Mouse (Mus musculus) lung, adult 2 months (tissue): ENCODE results near the gene Gm11273. TPM values are rescaled to one million over a fixed set of nuclear protein-coding genes. Genes with fewer than 3 reads are reported as not detected.
"Not testable (repeated sequence)": the region's sequence is repeated elsewhere in the genome, so short reads cannot be mapped to it uniquely, and the experiment has no call there.

Experiments used
- DNase-seq: peaks from one replicate; pipeline ENCODE4 v3.0.0; 2022
- H3K4me1 ChIP-seq: fragments of 200-500 bp; 2 replicates; pipeline ENCODE4 v1.6.1; 2011; ENCODE audit warnings: low read length; ENCODE audit not compliant: control insufficient read depth, insufficient read depth
- H3K4me3 ChIP-seq: fragments of 200-500 bp; replicated peaks from 2 replicates; pipeline ENCODE3; 2011; ENCODE audit warnings: low read depth, mild to moderate bottlenecking, control low read depth, low read length; ENCODE audit errors: extremely low read depth
- CTCF ChIP-seq: fragments of 200-500 bp; IDR thresholded peaks from 2 replicates; pipeline ENCODE4 v1.5.1; 2011; ENCODE audit warnings: mild to moderate bottlenecking, low read length, control low read depth; ENCODE audit not compliant: insufficient read depth
- POLR2A ChIP-seq: fragments of 200-500 bp; IDR thresholded peaks from 2 replicates; pipeline ENCODE4 v1.6.1; 2011; ENCODE audit warnings: low read depth, mild to moderate bottlenecking, control low read depth, low read length, borderline replicate concordance; ENCODE audit errors: extremely low read depth
- whole genome bisulfite sequencing: fragments of 180-500 bp; shearing (Covaris S2); methylation state at CpG from one replicate; pipeline ENCODE4 v1.1.7; 2018; 5-methylcytosine and 5-hydroxymethylcytosine counted together
- polyA plus RNA-seq: library from polyadenylated mRNA; depleted of rRNA; stranded (reverse); fragments of >200 nt; gene quantifications from 2 replicates; pipeline ENCODE4 v1.2.3, GENCODE M21; 2012; rRNA removed

Gene Gm11273
- polyA plus RNA-seq = 3.0 and 5.0 TPM in 2 replicates

DNA sequence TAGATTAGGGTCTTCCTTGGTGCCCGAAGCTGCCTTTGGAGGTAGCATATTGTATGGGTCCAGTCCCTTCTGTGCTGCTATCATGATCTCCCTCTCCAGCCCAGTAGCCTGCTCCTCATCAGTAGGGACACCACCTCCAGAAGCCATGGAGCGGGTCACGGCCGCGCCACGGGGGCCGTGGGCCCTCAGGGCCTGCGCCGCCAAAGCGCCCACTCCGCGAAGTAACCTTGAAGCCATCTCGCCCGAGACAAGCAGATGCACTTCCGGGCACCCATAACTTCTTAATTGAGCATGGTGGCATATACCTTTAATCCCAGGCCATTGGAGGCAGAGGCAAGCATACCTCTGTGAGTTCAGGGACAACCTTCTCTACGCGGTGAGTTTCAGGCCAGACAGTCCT, at the start of gene Gm11273:
TSS of gene Gm11273 (minus strand) at position 237 of the 400 bp plus-strand sequence.
- not testable (repeated sequence) for H3K4me3 ChIP-seq, DNase-seq, H3K4me1 ChIP-seq
- WGBS = 92% methylated on average over 17 of the region's 17 CpGs

DNA sequence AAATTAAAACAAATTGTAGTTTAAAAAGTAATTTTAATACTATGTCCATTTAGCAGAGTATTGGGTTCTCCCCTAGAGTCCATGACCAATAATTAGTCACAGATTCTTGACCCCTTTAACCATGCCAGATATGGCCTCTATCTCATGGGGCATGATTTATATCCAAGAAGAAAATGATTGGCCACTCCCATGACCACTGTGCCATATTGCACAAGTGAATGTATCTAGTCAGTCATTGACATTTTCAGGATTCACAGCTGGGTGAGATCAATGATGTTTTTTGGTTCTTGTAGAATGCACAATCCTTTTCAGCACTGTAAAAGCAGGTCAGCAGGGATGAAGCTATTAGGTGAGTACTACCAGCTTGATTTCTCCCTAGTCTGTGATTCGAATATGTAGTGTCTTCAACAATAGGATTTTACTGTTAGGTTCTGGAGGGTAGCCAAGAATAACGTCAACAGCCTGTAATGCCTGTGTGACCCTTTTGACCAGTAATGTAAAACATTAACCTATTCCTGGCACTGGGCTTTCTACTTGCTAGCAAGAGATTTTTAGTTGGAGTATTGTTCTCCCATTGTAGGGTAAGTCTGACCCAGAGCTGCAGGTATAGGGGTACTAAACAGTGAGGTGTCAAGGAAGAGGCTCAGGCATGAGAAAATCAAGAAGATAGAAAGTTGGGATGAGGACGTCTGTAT, 49.3 kb upstream of the Gm11273 start:
- H3K4me1 ChIP-seq = no peaks in the 10 kb centered on the region
- DNase-seq = no peak
- H3K4me3 ChIP-seq = no peak overlapping the region
- TF ChIP-seq POLR2A = no peak
- TF ChIP-seq CTCF = no peak
- 36% methylated on average over 3 of the region's 3 CpGs for WGBS

DNA sequence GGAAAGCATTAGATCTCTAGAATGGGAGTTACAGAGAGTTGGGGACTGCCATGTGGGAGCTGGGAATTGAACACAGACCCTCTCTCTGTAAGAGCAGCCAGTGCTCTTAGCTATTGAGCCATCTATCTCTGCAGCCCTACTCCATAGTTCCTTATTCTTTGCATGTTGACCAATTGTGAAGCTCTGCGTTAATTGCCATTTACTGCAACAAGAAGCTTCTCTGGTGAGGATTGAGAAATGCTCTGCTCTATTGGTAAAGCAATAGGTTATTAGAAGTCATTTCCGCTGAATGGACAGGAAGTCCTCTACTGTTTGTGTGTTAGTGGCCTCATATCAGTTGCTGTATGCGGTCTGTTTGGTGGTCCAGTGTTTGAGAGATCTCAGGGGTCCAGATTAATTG, 48.3 kb upstream of the Gm11273 start:
- WGBS = 90% methylated on average over 3 of the region's 3 CpGs
- Histone ChIP-seq H3K4me1 (no peaks in the 10 kb centered on the region), H3K4me3 (no peak overlapping the region)
- TF ChIP-seq CTCF (no peak), POLR2A (no peak)
- DNase-seq = no peak

DNA sequence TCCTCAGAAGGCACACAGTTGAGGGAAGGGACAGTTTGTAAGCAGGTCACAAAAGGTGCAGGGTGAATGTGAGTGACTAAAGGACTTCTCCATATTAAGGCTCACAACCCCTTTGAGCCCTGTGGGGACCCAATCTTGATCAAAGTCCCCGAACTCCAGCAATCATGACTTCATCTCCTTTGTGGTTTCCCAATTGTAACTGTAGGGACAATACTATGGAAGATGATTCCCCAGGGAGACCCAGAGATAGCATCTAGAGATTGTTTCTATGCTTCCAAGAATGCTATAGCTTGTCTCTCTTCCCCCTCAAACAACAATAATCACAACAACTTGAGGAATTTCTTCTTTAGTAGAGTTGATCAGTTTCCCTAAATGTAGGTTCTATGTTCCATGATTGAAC, 41.5 kb upstream of the Gm11273 start, which contains the start of gene Olfr1366:
TSS of gene Olfr1366 (minus strand) at position 101 of the 400 bp plus-strand sequence.
- TF ChIP-seq POLR2A (no peak), CTCF (no peak)
- WGBS = 65% methylated on average over 1 of the region's 1 CpGs
- H3K4me3 ChIP-seq = no peak within 1 kb of the TSS

DNA sequence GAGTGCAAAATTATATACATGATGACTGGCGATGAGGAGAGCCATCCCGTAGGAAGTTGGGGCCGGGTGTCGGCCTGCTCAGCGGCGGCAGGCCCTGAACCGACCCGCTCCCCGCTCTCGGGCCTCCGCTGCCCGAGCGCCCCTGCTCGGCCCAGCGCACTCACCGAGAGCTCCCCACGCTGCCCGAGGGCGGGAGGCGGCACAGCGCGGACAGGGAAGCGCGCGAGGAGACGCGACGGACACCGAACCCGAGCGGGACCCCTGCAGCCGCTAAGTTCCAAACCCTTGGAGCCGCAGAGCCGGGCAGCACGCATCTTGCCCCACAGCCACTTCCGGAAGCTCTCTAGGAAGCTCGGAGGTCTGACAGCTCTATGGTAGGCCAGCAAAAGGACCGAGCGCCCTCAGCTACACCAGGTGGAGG, 29.6 kb upstream of the Gm11273 start, which contains the start of gene Zkscan8:
TSS of gene Zkscan8 (minus strand) at position 340 of the 421 bp plus-strand sequence.
- Histone ChIP-seq H3K4me3 (peak within 1 kb of the TSS; percentile 92), H3K4me1 (peaks cover 2% of the 10 kb centered on the region; the same call in 1 of the 2 replicates)
- WGBS = under 1% methylated on average over 39 of the region's 39 CpGs
- peak; percentile 66; the same call in 1 of the 2 replicates for TF ChIP-seq POLR2A
- no peak for TF ChIP-seq CTCF
- peak; percentile 88 for DNase-seq

More for the DNA sequence above, 41.5 kb upstream of the Gm11273 start, which contains the start of gene Olfr1366:
- no peaks in the 10 kb centered on the region for H3K4me1 ChIP-seq
- DNase-seq = no peak

DNA sequence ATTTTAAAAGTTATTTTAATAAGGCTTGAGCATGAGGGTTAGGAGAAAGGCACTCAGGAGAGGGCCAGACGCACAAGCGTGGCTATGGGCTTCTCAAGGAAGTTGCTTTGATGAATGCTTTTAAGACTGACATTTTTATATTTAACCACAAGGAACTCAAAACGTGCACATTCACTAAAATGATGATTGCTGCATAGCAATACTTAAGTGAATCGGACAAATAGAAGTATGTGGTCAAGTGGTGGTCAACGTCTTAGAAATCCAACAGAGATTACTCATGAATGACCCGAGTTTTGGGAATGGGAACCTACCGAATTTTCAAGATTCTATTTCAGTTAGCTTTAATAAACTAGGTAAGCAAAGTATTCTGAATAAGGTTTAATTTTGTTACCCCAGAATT, 28.9 kb upstream of the Gm11273 start:
- H3K4me1 ChIP-seq = peaks cover 2% of the 10 kb centered on the region; the same call in 1 of the 2 replicates
- H3K4me3 ChIP-seq = peak overlapping the region; percentile 27
- no peak for TF ChIP-seq POLR2A
- no peak for TF ChIP-seq CTCF
- no peak for DNase-seq
- 34% methylated on average over 7 of the region's 7 CpGs for WGBS

DNA sequence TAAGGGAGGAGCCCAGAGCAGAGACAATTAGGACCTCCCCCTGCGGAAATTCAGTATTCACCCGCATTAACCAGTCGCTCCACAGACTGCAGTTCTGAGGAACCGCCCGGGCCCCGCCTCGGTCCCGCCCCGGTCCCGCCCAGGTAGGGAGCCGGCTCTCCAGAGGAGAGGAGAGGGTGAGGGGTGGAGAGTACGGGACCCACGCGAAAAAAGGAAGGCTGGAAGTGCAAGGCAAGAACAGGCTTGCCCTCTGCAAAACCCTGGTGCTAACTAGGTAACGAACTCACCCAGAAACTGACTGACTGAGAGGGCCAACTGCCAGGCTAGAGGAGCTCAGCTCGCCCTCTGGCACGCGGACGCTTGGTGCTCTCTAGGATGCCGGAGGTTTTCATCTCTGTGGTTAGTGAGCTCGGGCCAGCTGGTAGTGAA, 5.0 kb upstream of the Gm11273 start:
- peak; percentile 79 for DNase-seq
- H3K4me3 ChIP-seq = peak overlapping the region; percentile 99
- WGBS = 0% methylated on average over 21 of the region's 21 CpGs
- no peaks in the 10 kb centered on the region for H3K4me1 ChIP-seq
- peak; percentile 80; the same call in 1 of the 2 replicates for TF ChIP-seq POLR2A
- TF ChIP-seq CTCF = no peak

DNA sequence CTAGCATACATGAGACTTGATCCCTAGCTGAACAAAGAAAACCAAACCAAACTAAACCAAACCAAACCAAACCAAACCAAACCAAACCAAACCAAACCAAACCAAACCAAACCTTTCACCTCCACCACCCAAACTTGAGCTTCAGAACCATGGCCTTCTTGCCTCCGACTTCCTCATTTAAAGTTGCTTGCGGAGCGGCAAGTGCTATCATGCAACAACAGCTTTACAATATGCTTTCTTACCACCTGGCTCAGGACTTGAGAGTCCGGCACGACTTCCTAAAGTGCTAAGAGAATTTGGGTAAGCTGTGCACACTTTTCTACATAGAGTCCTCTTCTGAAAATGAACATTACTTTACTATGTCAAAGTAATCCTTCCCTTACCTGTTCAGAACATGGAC, 1.1 kb upstream of the Gm11273 start:
- Histone ChIP-seq H3K4me1 (no peaks in the 10 kb centered on the region), H3K4me3 (no peak overlapping the region)
- WGBS = 85% methylated on average over 5 of the region's 5 CpGs
- no peak for TF ChIP-seq CTCF
- TF ChIP-seq POLR2A = no peak
- no peak for DNase-seq

DNA sequence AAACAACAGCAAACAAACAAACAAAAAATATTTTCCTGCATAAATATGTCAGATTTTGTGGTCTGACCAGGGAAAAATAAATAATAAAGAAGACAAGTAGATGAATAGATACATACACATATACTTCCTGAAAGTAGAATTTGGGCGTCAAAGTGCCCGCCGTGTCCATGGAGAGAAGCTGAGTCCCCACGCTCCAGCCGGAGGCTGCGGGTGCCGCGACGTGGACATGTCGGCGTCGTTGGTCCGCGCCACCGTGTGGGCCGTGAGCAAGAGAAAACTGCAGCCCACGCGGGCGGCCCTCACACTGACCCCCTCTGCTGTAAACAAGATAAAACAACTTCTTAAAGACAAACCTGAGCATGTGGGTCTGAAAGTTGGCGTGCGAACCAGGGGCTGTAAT, 6.1 kb downstream of the Gm11273 start, which contains the start of gene AK157302:
TSS of gene AK157302 (plus strand) at position 144 of the 400 bp plus-strand sequence.
- 92% methylated on average over 21 of the region's 21 CpGs for WGBS
- no peak for TF ChIP-seq POLR2A
- TF ChIP-seq CTCF = no peak
- no peak for DNase-seq
- H3K4me1 ChIP-seq = no peaks in the 10 kb centered on the region
- no peak within 1 kb of the TSS for H3K4me3 ChIP-seq

DNA sequence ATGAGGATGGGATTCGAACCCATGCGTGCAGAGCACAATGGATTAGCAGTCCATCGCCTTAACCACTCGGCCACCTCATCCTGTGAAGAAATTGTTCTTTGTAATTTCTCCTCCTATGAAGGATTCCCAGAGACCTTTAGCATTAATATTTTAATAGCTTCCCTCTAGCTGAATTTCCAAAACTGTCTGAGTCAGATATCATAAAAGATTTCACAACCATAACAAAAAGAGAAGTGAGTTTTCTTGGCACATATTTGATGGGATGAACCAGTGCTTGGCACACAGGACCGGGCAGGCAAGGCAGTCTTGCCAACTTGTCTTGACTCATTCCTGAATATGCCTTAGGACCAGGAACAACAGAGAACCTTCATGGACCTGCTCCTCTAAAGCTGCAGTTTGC, 8.4 kb downstream of the Gm11273 start:
- DNase-seq = no peak
- Histone ChIP-seq H3K4me3 (no peak overlapping the region), H3K4me1 (no peaks in the 10 kb centered on the region)
- TF ChIP-seq POLR2A (no peak), CTCF (no peak)
- 93% methylated on average over 5 of the region's 5 CpGs for WGBS

DNA sequence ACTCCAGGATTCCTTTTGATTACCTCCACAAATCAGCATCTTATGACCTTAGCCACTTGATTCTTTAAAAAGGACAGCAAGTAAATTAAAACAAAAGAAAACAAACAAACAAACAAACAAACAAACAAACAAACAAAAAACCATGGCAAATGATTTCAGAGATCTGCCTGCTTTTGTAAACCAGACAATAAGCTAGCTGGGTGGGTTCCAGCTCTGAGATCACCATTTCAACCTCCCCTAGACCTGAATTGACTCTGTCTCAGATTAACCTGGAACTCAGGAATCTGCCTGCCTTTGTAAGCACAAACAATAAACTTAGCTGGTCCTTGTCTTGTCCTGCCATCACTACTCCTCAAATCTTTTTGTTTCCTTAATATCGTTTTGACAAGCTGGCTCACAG, 14.3 kb downstream of the Gm11273 start:
- DNase-seq = no peak
- H3K4me1 ChIP-seq = peaks cover 2% of the 10 kb centered on the region; the same call in 1 of the 2 replicates
- WGBS = 91% methylated on average over 1 of the region's 1 CpGs
- no peak overlapping the region for H3K4me3 ChIP-seq
- TF ChIP-seq CTCF (no peak), POLR2A (no peak)

DNA sequence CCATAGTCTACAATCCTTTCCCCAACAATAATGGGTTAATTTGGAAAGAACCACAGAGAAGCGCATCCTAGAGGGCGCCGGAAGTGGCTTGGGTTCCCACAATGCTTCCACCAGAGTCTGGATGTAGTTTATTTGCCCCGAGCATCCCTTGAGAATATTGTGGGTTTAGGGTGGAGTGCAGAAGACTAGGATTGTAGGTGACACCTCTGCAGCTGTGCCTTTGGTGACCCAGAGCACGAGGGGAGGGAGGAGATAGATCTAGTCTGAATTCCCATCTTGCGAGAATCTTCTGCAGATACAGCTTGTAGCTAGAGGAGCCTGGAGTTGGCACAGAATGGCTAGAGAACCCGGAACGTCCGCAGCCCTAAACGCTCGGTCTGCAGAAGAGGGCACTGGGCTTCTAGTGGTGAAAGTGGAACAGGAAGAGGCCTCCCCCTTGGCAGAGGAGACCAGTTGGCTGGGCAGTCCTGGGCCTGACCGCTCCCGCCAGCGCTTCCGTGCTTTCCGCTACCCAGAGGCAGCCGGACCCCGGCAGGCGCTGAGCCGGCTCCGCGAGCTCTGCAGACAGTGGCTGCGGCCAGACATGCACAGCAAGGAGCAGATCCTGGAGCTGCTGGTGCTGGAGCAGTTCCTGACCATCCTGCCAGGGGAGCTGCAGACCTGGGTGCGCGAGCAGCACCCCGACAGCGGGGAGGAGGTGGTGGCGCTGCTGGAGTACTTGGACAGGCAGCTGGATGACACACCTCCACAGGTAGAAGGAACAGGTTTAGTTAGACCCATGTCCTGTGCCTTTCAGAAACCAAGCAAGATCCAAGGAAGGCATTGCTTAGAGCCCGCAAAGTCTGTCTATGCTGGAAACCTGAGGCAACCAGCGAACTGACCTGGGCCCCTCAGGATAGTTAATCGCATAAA, 22.2 kb downstream of the Gm11273 start, which contains the start of the genes Zkscan4 and Gm10065:
TSS of gene Zkscan4 (plus strand) at position 149 of the 912 bp plus-strand sequence.
TSS of gene Gm10065 (minus strand) at position 683 of the 912 bp plus-strand sequence.
- peak; percentile 59 for DNase-seq
- peak within 1 kb of the TSS; percentile 72 for H3K4me3 ChIP-seq
- H3K4me1 ChIP-seq = not testable (repeated sequence)
- 4% methylated on average over 31 of the region's 31 CpGs for WGBS
